Mouse (Mus musculus) C2C12 (cell line): ENCODE results near the gene Fbxo21.

Source experiments
- FOSL1 ChIP-seq: IDR thresholded peaks from one replicate; pipeline ENCODE4 v1.8.0; 2011; ENCODE audit warnings: mild to moderate bottlenecking, low read length; ENCODE audit not compliant: poor library complexity, insufficient read depth, severe bottlenecking
- MAX ChIP-seq: IDR thresholded peaks from one replicate; pipeline ENCODE4 v1.6.1; 2011; ENCODE audit warnings: mild to moderate bottlenecking, control low read depth

GRCm38 (mm10) chr5:117936346-117936745, 40.2 kb upstream of the Fbxo21 start:
- no peak for TF ChIP-seq FOSL1
- TF ChIP-seq MAX, result no peak
